Mouse (Mus musculus) erythroid progenitor cell, adult 5-6 weeks (primary cell): ENCODE data around the gene Ptx4. TPM values are rescaled to one million over a fixed set of nuclear protein-coding genes. Genes with fewer than 3 reads are reported as not detected.

ENCODE experiments used
- total RNA-seq, 2 experiments: library from RNA; stranded (forward) in 1 of 2; stranded (reverse) in 1 of 2; fragments of 150-400 nt in 1 of 2; fragments of 186-747, 209-891 nt in 1 of 2; gene quantifications; 2 replicates each; pipeline versions ENCODE4 v1.2.3 to v1.2.4; 2015 to 2017; ENCODE audit warnings: low replicate concordance in 2 of 2

Ptx4 gene
- total RNA-seq, 2 experiments from 2014 or later: not detected

Other genes with a start within 250 kb of the Ptx4 start
- 31.9 and 50.8 TPM in 2 replicates for gene Nubp2, start 234.4 kb upstream of the Ptx4 start, total RNA-seq (2015; ENCODE audit: low replicate concordance)
- 35.0 and 44.1 TPM in 2 replicates for gene Nubp2, start 234.4 kb upstream of the Ptx4 start, total RNA-seq (2017; ENCODE audit: low replicate concordance)
- gene Spsb3, start 234.1 kb upstream of the Ptx4 start, total RNA-seq (2015; ENCODE audit: low replicate concordance): 84.0 and 90.5 TPM in 2 replicates
- 47.5 and 65.7 TPM in 2 replicates for gene Spsb3, start 234.1 kb upstream of the Ptx4 start, total RNA-seq (2017; ENCODE audit: low replicate concordance)
- gene Eme2, start 225.7 kb upstream of the Ptx4 start, total RNA-seq (2015; ENCODE audit: low replicate concordance): 6.3 and 14.4 TPM in 2 replicates
- gene Eme2, start 225.7 kb upstream of the Ptx4 start, total RNA-seq (2017; ENCODE audit: low replicate concordance): 12.7 and 24.5 TPM in 2 replicates
- 8.3 and 9.6 TPM in 2 replicates for gene Mrps34, start 225.6 kb upstream of the Ptx4 start, total RNA-seq (2015; ENCODE audit: low replicate concordance)
- gene Mrps34, start 225.6 kb upstream of the Ptx4 start, total RNA-seq (2017; ENCODE audit: low replicate concordance): 9.1 and 19.4 TPM in 2 replicates
- 151 and 169 TPM in 2 replicates for gene Nme3, start 224.3 kb upstream of the Ptx4 start, total RNA-seq (2015; ENCODE audit: low replicate concordance)
- 95.5 and 101 TPM in 2 replicates for gene Nme3, start 224.3 kb upstream of the Ptx4 start, total RNA-seq (2017; ENCODE audit: low replicate concordance)
- 132 and 177 TPM in 2 replicates for gene Mapk8ip3, start 183.8 kb upstream of the Ptx4 start, total RNA-seq (2015; ENCODE audit: low replicate concordance)
- 264 and 268 TPM in 2 replicates for gene Mapk8ip3, start 183.8 kb upstream of the Ptx4 start, total RNA-seq (2017; ENCODE audit: low replicate concordance)
- gene Jpt2, start 160.1 kb upstream of the Ptx4 start, total RNA-seq (2015; ENCODE audit: low replicate concordance): 33.2 and 39.0 TPM in 2 replicates
- gene Jpt2, start 160.1 kb upstream of the Ptx4 start, total RNA-seq (2017; ENCODE audit: low replicate concordance): 21.4 and 25.6 TPM in 2 replicates
- gene Cramp1l, start 105.0 kb upstream of the Ptx4 start, total RNA-seq (2015; ENCODE audit: low replicate concordance): 49.9 and 54.4 TPM in 2 replicates
- gene Cramp1l, start 105.0 kb upstream of the Ptx4 start, total RNA-seq (2017; ENCODE audit: low replicate concordance): 38.1 and 53.4 TPM in 2 replicates
- gene Ift140, start 104.7 kb upstream of the Ptx4 start, total RNA-seq (2015; ENCODE audit: low replicate concordance): 129 and 130 TPM in 2 replicates
- gene Ift140, start 104.7 kb upstream of the Ptx4 start, total RNA-seq (2017; ENCODE audit: low replicate concordance): 239 and 264 TPM in 2 replicates
- not detected in 2 replicates for gene Tmem204, start 37.2 kb upstream of the Ptx4 start, total RNA-seq (2015; ENCODE audit: low replicate concordance)
- not detected in 2 replicates for gene Tmem204, start 37.2 kb upstream of the Ptx4 start, total RNA-seq (2017; ENCODE audit: low replicate concordance)
- 3.2 and 5.0 TPM in 2 replicates for gene Telo2, start 4.8 kb upstream of the Ptx4 start, total RNA-seq (2015; ENCODE audit: low replicate concordance)
- gene Telo2, start 4.8 kb upstream of the Ptx4 start, total RNA-seq (2017; ENCODE audit: low replicate concordance): 10.5 and 42.6 TPM in 2 replicates
- 17.3 and 23.1 TPM in 2 replicates for gene Clcn7, start 12.6 kb downstream of the Ptx4 start, total RNA-seq (2015; ENCODE audit: low replicate concordance)
- 20.0 and 22.6 TPM in 2 replicates for gene Clcn7, start 12.6 kb downstream of the Ptx4 start, total RNA-seq (2017; ENCODE audit: low replicate concordance)
- gene Ccdc154, start 41.7 kb downstream of the Ptx4 start, total RNA-seq (2015; ENCODE audit: low replicate concordance): not detected in 2 replicates
- gene Ccdc154, start 41.7 kb downstream of the Ptx4 start, total RNA-seq (2017; ENCODE audit: low replicate concordance): 2.6 TPM in 1 of 2 replicates, not detected in the other
- gene Gm38655, start 54.7 kb downstream of the Ptx4 start, total RNA-seq (2015; ENCODE audit: low replicate concordance): not detected in 2 replicates
- not detected in 2 replicates for gene Gm38655, start 54.7 kb downstream of the Ptx4 start, total RNA-seq (2017; ENCODE audit: low replicate concordance)
- gene BC003965, start 63.8 kb downstream of the Ptx4 start, total RNA-seq (2015; ENCODE audit: low replicate concordance): 5.0 and 7.9 TPM in 2 replicates
- gene BC003965, start 63.8 kb downstream of the Ptx4 start, total RNA-seq (2017; ENCODE audit: low replicate concordance): 2.0 and 3.5 TPM in 2 replicates
- 28.8 and 41.9 TPM in 2 replicates for gene Unkl, start 67.6 kb downstream of the Ptx4 start, total RNA-seq (2015; ENCODE audit: low replicate concordance)
- gene Unkl, start 67.6 kb downstream of the Ptx4 start, total RNA-seq (2017; ENCODE audit: low replicate concordance): 29.3 and 36.7 TPM in 2 replicates
- 10.5 and 13.8 TPM in 2 replicates for gene Gnptg, start 119.4 kb downstream of the Ptx4 start, total RNA-seq (2015; ENCODE audit: low replicate concordance)
- 5.8 and 8.4 TPM in 2 replicates for gene Gnptg, start 119.4 kb downstream of the Ptx4 start, total RNA-seq (2017; ENCODE audit: low replicate concordance)
- 2.9 TPM in 1 of 2 replicates, not detected in the other for gene Tsr3, start 119.4 kb downstream of the Ptx4 start, total RNA-seq (2015; ENCODE audit: low replicate concordance)
- 3.1 and 6.5 TPM in 2 replicates for gene Tsr3, start 119.4 kb downstream of the Ptx4 start, total RNA-seq (2017; ENCODE audit: low replicate concordance)
- not detected in 2 replicates for gene Baiap3, start 135.6 kb downstream of the Ptx4 start, total RNA-seq (2015; ENCODE audit: low replicate concordance)
- not detected in 2 replicates for gene Baiap3, start 135.6 kb downstream of the Ptx4 start, total RNA-seq (2017; ENCODE audit: low replicate concordance)
- gene Ube2i, start 153.9 kb downstream of the Ptx4 start, total RNA-seq (2015; ENCODE audit: low replicate concordance): 197 and 220 TPM in 2 replicates
- 152 and 166 TPM in 2 replicates for gene Ube2i, start 153.9 kb downstream of the Ptx4 start, total RNA-seq (2017; ENCODE audit: low replicate concordance)
- 101 and 104 TPM in 2 replicates for gene Prss34, start 177.6 kb downstream of the Ptx4 start, total RNA-seq (2015; ENCODE audit: low replicate concordance)
- 38.0 and 42.1 TPM in 2 replicates for gene Prss34, start 177.6 kb downstream of the Ptx4 start, total RNA-seq (2017; ENCODE audit: low replicate concordance)
- 2.5 TPM in 1 of 2 replicates, not detected in the other for gene Prss28, start 187.9 kb downstream of the Ptx4 start, total RNA-seq (2015; ENCODE audit: low replicate concordance)
- not detected in 2 replicates for gene Prss28, start 187.9 kb downstream of the Ptx4 start, total RNA-seq (2017; ENCODE audit: low replicate concordance)
- gene Prss29, start 197.9 kb downstream of the Ptx4 start, total RNA-seq (2015; ENCODE audit: low replicate concordance): not detected in 2 replicates
- gene Prss29, start 197.9 kb downstream of the Ptx4 start, total RNA-seq (2017; ENCODE audit: low replicate concordance): not detected in 2 replicates
- not detected in 2 replicates for gene Tpsab1, start 224.8 kb downstream of the Ptx4 start, total RNA-seq (2015; ENCODE audit: low replicate concordance)
- not detected in 2 replicates for gene Tpsab1, start 224.8 kb downstream of the Ptx4 start, total RNA-seq (2017; ENCODE audit: low replicate concordance)
- not detected in 2 replicates for gene Tpsb2, start 245.5 kb downstream of the Ptx4 start, total RNA-seq (2015; ENCODE audit: low replicate concordance)
- not detected in 2 replicates for gene Tpsb2, start 245.5 kb downstream of the Ptx4 start, total RNA-seq (2017; ENCODE audit: low replicate concordance)
- gene Tpsg1, start 248.5 kb downstream of the Ptx4 start, total RNA-seq (2015; ENCODE audit: low replicate concordance): not detected in 2 replicates
- gene Tpsg1, start 248.5 kb downstream of the Ptx4 start, total RNA-seq (2017; ENCODE audit: low replicate concordance): not detected in 2 replicates